Mouse (Mus musculus): Measurements from ENCODE around the gene Apoc3.

Apoc3 gene

GRCm38 (mm10) chr9:46238850-46239249 lies 3.4 kb upstream of the Apoc3 start:
- in situ Hi-C loops (cut with MboI; ENCODE audit: unreplicated experiment in 2 of 2) = loop anchor here in 1 of 2 experiments (25.0 kb wide), 1 partner anchor 652 kb away; no protein-coding TSS in a partner anchor

- in situ Hi-C loops (cut with MboI; ENCODE audit: unreplicated experiment in 2 of 2) = loop anchor here in 1 of 2 experiments (25.0 kb wide), 1 partner anchor 648 kb away; no protein-coding TSS in a partner anchor
Observed at GRCm38 (mm10) chr9:46235649-46236048, 213 bp upstream of the Apoc3 start.

- in situ Hi-C loops (cut with MboI; ENCODE audit: unreplicated experiment in 2 of 2) = loop anchor here in 1 of 2 experiments (25.0 kb wide), 1 partner anchor 648 kb away; no protein-coding TSS in a partner anchor
Observed at GRCm38 (mm10) chr9:46235196-46235595, 240 bp downstream of the Apoc3 start.

DNA sequence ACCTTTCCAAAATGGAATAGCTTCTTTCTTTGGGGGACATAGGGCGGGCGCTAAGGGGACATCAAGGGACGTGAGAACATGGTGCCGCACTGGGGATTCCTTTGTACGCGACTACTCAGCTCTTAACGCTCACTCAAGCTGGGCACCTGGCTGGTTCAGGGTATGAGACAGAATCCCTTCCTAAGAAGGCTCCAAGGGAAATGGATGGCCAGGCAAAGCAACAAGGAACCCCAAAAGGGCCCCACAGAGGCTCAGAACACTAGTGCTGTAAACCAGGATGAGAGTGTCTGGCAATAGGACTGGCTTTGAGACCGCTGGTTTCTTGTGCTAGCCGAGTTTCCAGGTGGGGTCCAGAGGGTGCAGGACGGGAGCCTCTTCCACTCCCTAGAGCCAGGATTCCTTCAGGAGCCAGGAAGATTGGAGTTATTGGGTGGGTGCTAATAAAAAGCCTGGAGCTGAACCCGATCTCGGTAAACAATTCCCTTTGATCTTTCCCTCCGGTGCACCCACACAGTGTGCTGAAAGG lies 4.9 kb downstream of the Apoc3 start:
- in situ Hi-C loops (cut with MboI; ENCODE audit: unreplicated experiment in 2 of 2) = loop anchor here in 1 of 2 experiments (25.0 kb wide), 1 partner anchor 643 kb away; no protein-coding TSS in a partner anchor

DNA sequence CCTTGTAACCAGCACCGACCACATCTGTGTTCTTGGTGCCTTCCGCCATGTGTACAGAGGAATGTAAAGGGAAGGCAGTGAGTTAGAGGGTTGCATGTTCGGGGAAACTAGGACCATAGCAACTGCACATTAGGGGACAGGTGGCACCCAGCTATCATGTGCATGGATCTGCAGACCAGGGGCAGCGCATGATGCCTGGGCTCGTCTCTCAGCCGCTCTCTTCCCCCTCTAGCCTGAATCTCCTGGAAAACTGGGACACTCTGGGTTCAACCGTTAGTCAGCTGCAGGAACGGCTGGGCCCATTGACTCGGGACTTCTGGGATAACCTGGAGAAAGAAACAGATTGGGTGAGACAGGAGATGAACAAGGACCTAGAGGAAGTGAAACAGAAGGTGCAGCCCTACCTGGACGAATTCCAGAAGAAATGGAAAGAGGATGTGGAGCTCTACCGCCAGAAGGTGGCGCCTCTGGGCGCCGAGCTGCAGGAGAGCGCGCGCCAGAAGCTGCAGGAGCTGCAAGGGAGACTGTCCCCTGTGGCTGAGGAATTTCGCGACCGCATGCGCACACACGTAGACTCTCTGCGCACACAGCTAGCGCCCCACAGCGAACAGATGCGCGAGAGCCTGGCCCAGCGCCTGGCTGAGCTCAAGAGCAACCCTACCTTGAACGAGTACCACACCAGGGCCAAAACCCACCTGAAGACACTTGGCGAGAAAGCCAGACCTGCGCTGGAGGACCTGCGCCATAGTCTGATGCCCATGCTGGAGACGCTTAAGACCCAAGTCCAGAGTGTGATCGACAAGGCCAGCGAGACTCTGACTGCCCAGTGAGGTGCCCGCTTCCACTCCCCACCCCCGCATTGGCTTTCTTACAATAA lies 5.6 kb downstream of the Apoc3 start:
- in situ Hi-C loops (cut with MboI; ENCODE audit: unreplicated experiment in 2 of 2) = loop anchor here in 1 of 2 experiments (25.0 kb wide), 1 partner anchor 643 kb away; no protein-coding TSS in a partner anchor

DNA sequence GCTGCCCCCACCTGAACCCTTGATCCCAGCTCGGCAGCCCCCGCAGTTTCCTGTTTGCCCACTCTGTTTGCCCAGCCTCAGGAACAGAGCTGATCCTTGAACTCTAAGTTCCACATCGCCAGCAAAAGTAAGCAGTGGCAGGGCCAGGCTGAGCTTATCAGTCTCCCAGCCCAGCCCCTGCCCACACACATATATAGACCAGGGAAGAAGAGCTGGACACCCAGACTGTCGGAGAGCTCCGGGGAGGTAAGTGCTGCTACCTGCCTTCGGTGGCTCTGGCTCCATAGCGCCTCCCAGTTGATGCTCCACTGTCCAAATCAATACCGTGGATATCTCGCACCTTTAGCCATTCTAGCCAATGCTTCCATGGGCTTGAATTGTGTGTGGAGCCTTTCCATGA lies 6.9 kb downstream of the Apoc3 start, which contains the start of gene Apoa1:
Gene Apoa1 (plus strand): TSS at position 90 of the 400 bp plus-strand sequence.
- in situ Hi-C loops (cut with MboI; ENCODE audit: unreplicated experiment in 2 of 2) = loop anchor here in 1 of 2 experiments (25.0 kb wide), 1 partner anchor 641 kb away; no protein-coding TSS in a partner anchor

GRCm38 (mm10) chr9:46227064-46227614 lies 8.3 kb downstream of the Apoc3 start:
- in situ Hi-C loops (cut with MboI; ENCODE audit: unreplicated experiment in 2 of 2) = loop anchor here in 1 of 2 experiments (25.0 kb wide), 1 partner anchor 640 kb away; no protein-coding TSS in a partner anchor

- in situ Hi-C loops (cut with MboI; ENCODE audit: unreplicated experiment in 2 of 2) = loop anchor here in 1 of 2 experiments (25.0 kb wide), 2 partner anchors 638 to 788 kb away; partner anchors contain the start of gene Dscaml1
Observed at GRCm38 (mm10) chr9:46224945-46225660, 10.3 kb downstream of the Apoc3 start.

DNA sequence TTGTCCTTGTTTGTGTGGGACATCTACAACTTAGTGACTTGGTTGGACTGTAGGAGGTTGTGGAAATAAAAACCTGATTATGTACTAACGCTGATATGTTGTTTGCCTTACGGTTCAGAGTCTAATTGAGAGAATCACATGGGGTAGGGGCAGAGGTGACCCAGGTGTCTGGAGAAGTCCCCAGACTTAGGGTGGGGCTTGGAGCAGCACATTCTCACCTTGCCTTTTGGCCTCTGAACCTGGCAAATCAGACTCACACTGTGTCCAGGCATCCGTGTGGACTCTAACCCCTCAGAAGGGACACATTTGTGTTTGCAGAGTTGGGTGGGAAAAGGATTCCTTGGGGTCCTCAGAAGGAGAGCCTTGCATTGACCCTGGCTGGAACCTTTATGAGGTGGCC lies 11.3 kb downstream of the Apoc3 start:
- in situ Hi-C loops (cut with MboI; ENCODE audit: unreplicated experiment in 2 of 2) = loop anchor here in 1 of 2 experiments (25.0 kb wide), 1 partner anchor 787 kb away; the partner anchor contains the start of gene Dscaml1

DNA sequence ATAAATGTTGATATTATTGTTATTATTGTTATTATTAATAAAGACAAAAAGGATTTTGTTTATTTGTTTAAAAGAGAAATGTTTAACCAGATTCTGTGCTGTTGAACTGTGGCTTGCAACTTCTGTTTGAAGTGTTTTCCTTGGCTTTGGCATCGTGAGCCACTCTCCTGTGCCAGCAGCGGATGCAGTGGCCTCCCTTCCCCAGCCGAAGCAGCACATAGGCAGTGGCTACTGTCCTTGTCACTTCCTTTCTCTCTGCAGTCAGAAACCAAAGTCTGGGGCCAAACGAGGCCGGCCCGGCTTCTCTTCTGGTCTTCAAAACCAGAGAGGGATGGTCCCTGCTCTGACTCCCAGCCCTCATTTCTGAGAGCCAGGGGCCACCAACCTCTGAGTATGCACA lies 12.3 kb downstream of the Apoc3 start:
- in situ Hi-C loops (cut with MboI; ENCODE audit: unreplicated experiment in 2 of 2) = loop anchor here in 1 of 2 experiments (25.0 kb wide), 1 partner anchor 786 kb away; the partner anchor contains the start of gene Dscaml1

- in situ Hi-C loops (cut with MboI; ENCODE audit: unreplicated experiment in 2 of 2) = loop anchor here in 1 of 2 experiments (25.0 kb wide), 1 partner anchor 781 kb away; the partner anchor contains the start of gene Dscaml1
Observed at GRCm38 (mm10) chr9:46218176-46218575, 17.3 kb downstream of the Apoc3 start.

DNA sequence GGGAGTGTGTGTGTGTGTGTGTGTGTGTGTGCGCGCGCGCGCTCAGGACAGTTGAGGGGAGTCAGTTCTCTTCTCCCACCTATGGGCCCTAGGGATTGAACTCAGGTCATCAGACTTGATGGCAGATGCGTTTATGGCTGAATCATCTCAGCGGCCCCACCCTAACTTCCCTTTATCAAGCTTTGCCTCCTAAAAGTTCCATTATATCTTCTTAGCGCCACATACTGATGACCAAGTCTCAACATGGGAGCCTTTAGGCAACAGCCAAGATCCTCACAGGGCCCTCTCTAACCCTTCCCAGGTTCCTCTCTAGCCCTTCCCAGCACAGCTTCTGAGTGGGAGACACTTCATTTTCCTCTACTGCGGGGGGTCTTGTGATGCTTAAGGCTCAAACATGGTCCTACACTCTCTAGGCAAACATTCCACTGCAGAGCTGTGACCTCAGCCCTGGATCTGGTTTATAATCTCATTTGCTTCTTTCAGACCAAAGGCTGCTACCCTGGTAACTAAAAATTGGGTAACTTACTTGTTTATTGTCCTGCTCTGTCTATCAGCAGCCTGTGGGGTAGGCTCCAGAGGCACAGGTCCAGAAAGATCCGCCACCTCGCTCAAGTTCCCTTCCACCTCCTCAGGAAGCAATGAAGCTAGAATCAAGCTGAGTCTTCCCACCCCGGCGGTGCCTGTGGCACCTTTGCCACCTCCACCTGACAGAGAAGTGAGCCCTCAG lies 18.5 kb downstream of the Apoc3 start:
- in situ Hi-C loops (cut with MboI; ENCODE audit: unreplicated experiment in 2 of 2) = loop anchor here in 1 of 2 experiments (25.0 kb wide), 1 partner anchor 780 kb away; the partner anchor contains the start of gene Dscaml1

DNA sequence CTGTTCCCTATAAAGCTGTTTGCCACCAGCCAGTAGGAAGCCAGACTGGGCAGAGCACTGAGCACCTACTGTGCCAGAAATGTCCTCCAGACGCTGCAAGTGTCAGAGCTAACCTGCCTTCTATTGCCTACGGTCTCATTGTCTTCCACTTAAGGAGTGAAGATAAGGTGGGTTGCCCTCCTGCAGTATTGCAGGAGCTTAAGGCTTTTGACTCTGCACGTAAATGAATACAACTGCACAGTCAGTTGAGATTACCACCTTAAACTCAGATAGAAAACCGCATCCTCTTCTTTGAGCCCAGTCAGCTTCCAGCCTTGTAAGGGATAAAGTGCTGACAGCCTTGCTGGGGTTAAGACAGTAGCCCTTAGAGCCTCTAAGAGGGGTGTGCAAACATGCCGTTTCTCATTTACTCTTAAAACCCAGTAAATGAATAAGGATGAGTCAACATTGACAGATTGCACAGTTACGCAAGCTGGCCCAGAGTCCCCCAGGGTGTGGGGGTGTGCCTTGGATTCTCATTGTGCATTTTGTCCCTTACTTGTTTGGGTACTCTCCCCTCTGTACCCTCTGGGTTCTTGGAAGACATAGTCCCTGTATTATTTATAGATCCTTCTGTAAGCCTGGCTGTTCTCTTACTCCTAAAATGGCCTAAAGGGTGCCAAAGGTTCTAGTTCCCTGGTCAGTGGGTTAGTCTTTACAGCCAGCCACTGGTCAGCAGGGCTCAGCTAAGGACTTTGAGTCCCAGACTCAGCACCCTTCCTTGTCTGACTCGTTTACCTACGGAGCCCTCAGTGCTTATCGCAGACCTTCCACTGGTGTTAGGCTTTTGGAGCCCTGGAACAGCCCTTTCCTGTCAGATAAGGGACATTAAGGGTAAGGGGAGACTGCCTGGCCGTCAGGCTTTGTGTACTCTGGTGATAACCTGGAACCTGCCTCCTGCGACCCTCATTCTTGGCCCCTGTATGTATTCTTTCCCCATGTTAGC lies 19.8 kb downstream of the Apoc3 start:
- in situ Hi-C loops (cut with MboI; ENCODE audit: unreplicated experiment in 2 of 2) = loop anchor here in 1 of 2 experiments (25.0 kb wide), 1 partner anchor 778 kb away; the partner anchor contains the start of gene Dscaml1

DNA sequence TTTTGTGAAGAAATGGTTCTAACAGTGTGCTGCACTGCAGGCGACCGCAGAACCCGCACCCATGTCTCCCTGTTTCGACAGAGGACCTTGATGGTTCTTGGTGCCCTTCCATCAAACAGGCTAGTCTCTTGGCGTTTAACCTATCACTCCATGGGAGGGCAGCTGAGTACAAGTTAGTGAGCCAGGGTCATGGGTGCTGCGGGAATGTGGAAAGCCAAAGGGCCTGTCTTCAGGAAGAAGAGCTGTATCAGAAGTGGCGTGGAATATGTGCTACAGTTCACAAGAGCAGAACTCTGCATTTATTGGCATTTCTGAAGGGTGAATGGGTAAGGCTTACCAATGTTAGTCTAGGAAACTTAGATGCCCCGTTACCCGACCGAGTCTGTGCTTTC lies 20.5 kb downstream of the Apoc3 start:
- in situ Hi-C loops (cut with MboI; ENCODE audit: unreplicated experiment in 2 of 2) = loop anchor here in 1 of 2 experiments (25.0 kb wide), 1 partner anchor 778 kb away; the partner anchor contains the start of gene Dscaml1

- in situ Hi-C loops (cut with MboI; ENCODE audit: unreplicated experiment in 2 of 2) = loop anchor here in 1 of 2 experiments (25.0 kb wide), 1 partner anchor 777 kb away; the partner anchor contains the start of gene Dscaml1
Observed at GRCm38 (mm10) chr9:46214276-46214675, 21.2 kb downstream of the Apoc3 start.

DNA sequence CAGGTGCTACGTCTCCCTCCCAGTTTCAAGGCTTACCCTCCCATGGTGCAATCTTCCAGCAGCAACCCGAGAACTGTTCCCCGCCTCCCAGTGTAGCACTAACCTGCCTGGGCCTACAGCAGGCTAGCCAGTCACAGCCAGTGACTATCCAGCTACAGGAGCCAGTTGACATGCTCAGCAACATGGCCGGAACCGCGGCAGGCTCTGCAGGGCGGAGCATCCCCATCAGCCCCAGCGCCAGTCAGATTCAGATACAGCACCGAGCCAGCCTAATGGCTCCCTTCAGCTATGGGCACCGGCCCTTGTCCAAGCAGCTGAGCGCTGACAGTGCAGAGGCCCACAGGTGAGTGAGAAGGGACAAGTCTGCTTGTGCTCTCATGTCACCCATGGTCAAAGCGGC lies 25.0 kb downstream of the Apoc3 start:
- in situ Hi-C loops (cut with MboI; ENCODE audit: unreplicated experiment in 2 of 2) = loop anchor here in 1 of 2 experiments (25.0 kb wide), 1 partner anchor 773 kb away; the partner anchor contains the start of gene Dscaml1

GRCm38 (mm10) chr9:46208401-46208974 lies 26.9 kb downstream of the Apoc3 start:
- in situ Hi-C loops (cut with MboI; ENCODE audit: unreplicated experiment in 2 of 2) = loop anchor here in 1 of 2 experiments (25.0 kb wide), 1 partner anchor 771 kb away; the partner anchor contains the start of gene Dscaml1

All from v-Abl transformed pro-B cells (cell line).